Mouse (Mus musculus): Measurements from ENCODE around the gene A630076J17Rik. TPM values are rescaled to one million over a fixed set of nuclear protein-coding genes. Genes with fewer than 3 reads are reported as not detected.

A630076J17Rik gene
- not detected in 2 replicates for total RNA-seq (2014; rRNA removed)
- polyA plus RNA-seq (2015; fragmentation: Nextera tagmentation; extraction: Ambion mirVana), result not detected in 2 replicates

GRCm38 (mm10) chr3:107230527-107230926 is at the start of gene A630076J17Rik:
TSS of gene A630076J17Rik (plus strand) at chr3:107230614.
- no peak within 1 kb of the TSS for H3K4me3 ChIP-seq (ENCODE audit: low read length)
- no peak for DNase-seq (ENCODE audit: low spot score)
- 48% methylated on average over 1 of the region's 1 CpGs for WGBS
- H3K36me3 ChIP-seq (ENCODE audit: insufficient read depth, low read length), result no peaks in the 10 kb centered on the region
- no peaks in the 10 kb centered on the region for H3K27me3 ChIP-seq (ENCODE audit: insufficient read depth, low read length)
- TF ChIP-seq CTCF (IDR thresholded peaks at IDR 0.05; ENCODE audit: low read depth), result no peak
- no peak within 1 kb of the TSS for H3K27ac ChIP-seq
- H3K9me3 ChIP-seq (ENCODE audit: low read length), result no peaks in the 10 kb centered on the region
- no peak within 1 kb of the TSS for H3K9ac ChIP-seq (replicated peaks; ENCODE audit: low read length)
- H3K4me2 ChIP-seq (ENCODE audit: low read depth, low read length), result no peak within 1 kb of the TSS
- ATAC-seq, result no peak
- no peaks in the 10 kb centered on the region for H3K4me1 ChIP-seq (ENCODE audit: insufficient read depth, low read length)

DNA sequence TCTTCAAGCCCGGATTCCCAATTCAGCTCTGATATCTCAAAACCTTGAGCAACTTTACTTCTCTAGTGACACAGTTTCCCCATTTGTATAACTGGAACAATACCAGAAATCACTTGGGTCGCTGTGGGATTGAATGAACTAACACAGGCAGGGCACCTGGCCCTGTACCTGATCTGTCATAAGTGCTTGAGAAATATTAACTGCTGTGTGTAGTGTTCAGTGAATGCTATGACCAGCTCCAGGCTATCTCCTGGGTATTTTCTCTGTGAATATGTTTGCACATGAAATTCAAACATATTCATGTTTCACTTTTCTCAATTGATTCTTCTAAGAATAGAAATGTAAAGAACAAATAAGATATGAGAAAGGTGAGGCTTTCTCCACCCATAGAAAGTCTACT is 49.6 kb upstream of the A630076J17Rik start:
- H3K27me3 ChIP-seq (ENCODE audit: insufficient read depth, low read length), result no peaks in the 10 kb centered on the region
- WGBS, result 69% methylated on average over 2 of the region's 2 CpGs
- no peak overlapping the region for H3K4me3 ChIP-seq (ENCODE audit: low read length)
- no peaks in the 10 kb centered on the region for H3K9me3 ChIP-seq (ENCODE audit: low read length)
- no peak overlapping the region for H3K4me2 ChIP-seq (ENCODE audit: low read depth, low read length)
- no peaks in the 10 kb centered on the region for H3K36me3 ChIP-seq (ENCODE audit: insufficient read depth, low read length)
- H3K9ac ChIP-seq (replicated peaks; ENCODE audit: low read length), result no peak overlapping the region
- DNase-seq (ENCODE audit: low spot score) (no peak), ATAC-seq (no peak)
- H3K27ac ChIP-seq, result no peak overlapping the region
- no peak for TF ChIP-seq CTCF (IDR thresholded peaks at IDR 0.05; ENCODE audit: low read depth)
- H3K4me1 ChIP-seq (ENCODE audit: insufficient read depth, low read length), result peaks cover 5% of the 10 kb centered on the region; the same call in 1 of the 2 replicates

- no peak within 1 kb of the TSS for H3K4me3 ChIP-seq (ENCODE audit: low read length)
- 86% methylated on average over 1 of the region's 1 CpGs for WGBS
- no peak for TF ChIP-seq CTCF (IDR thresholded peaks at IDR 0.05; ENCODE audit: low read depth)
- H3K27ac ChIP-seq, result no peak within 1 kb of the TSS
- H3K4me1 ChIP-seq (ENCODE audit: insufficient read depth, low read length), result no peaks in the 10 kb centered on the region
- ATAC-seq (no peak), DNase-seq (ENCODE audit: low spot score) (no peak)
- H3K9ac ChIP-seq (replicated peaks; ENCODE audit: low read length), result no peak within 1 kb of the TSS
- no peak within 1 kb of the TSS for H3K4me2 ChIP-seq (ENCODE audit: low read depth, low read length)
- H3K27me3 ChIP-seq (ENCODE audit: insufficient read depth, low read length), result no peaks in the 10 kb centered on the region
- H3K9me3 ChIP-seq (ENCODE audit: low read length), result no peaks in the 10 kb centered on the region
- H3K36me3 ChIP-seq (ENCODE audit: insufficient read depth, low read length), result no peaks in the 10 kb centered on the region
Observed at GRCm38 (mm10) chr3:107182756-107183155, 47.7 kb upstream of the A630076J17Rik start, which contains the start of gene Kcna10. TSS of gene Kcna10 (plus strand) at chr3:107183056.

DNA sequence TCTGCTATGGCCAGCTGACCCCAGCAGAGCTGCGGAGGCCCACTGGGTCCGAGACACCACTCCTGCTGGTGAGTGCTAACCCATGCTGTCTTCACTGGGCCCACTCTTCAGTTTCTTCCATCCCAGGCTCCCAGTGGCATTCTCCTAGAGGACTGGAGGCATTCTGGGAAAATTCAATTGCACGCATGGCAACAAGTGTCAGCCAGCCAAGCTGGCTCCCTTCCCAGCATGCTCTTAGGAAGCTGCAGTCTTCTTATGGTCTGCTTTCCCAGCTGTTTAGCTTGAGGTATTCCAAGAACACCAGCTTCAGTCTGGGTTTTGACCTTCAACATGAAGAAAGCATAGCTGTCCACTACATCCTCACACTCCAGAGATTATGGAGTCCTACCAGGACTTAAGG is 47.2 kb upstream of the A630076J17Rik start:
- 64% methylated on average over 3 of the region's 3 CpGs for WGBS
- no peaks in the 10 kb centered on the region for H3K36me3 ChIP-seq (ENCODE audit: insufficient read depth, low read length)
- H3K4me1 ChIP-seq (ENCODE audit: insufficient read depth, low read length), result no peaks in the 10 kb centered on the region
- no peak for TF ChIP-seq CTCF (IDR thresholded peaks at IDR 0.05; ENCODE audit: low read depth)
- H3K9me3 ChIP-seq (ENCODE audit: low read length), result no peaks in the 10 kb centered on the region
- no peak overlapping the region for H3K4me3 ChIP-seq (ENCODE audit: low read length)
- 0 out of 2 replicates have a peak, but pooled peaks have one; percentile 18 for ATAC-seq
- no peak overlapping the region for H3K27ac ChIP-seq
- DNase-seq (ENCODE audit: low spot score), result peak; percentile 61
- H3K27me3 ChIP-seq (ENCODE audit: insufficient read depth, low read length), result no peaks in the 10 kb centered on the region
- no peak overlapping the region for H3K9ac ChIP-seq (replicated peaks; ENCODE audit: low read length)
- H3K4me2 ChIP-seq (ENCODE audit: low read depth, low read length), result no peak overlapping the region

DNA sequence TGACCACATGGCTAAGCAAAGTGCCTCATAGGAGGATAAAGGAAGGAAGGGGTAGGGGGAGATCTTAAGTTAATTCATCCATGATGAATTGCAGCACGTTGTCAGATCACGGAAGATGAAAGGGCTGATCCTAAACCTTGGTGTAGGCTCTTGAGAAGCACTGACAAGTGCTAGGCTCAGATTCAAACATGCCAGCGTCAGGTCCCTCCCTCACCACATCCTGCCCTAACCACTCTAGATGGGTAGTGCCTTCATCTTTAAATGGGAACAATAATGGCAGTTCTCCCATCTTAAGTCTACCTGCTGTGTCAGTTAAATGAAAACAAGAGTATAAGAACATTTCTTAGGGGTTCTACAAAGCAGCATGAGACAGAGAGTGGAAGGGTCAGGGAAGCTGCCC is 44.8 kb upstream of the A630076J17Rik start:
- no peak overlapping the region for H3K4me2 ChIP-seq (ENCODE audit: low read depth, low read length)
- no peaks in the 10 kb centered on the region for H3K36me3 ChIP-seq (ENCODE audit: insufficient read depth, low read length)
- ATAC-seq, result no peak
- 71% methylated on average over 3 of the region's 3 CpGs for WGBS
- H3K27me3 ChIP-seq (ENCODE audit: insufficient read depth, low read length), result no peaks in the 10 kb centered on the region
- DNase-seq (ENCODE audit: low spot score), result no peak
- H3K27ac ChIP-seq, result no peak overlapping the region
- H3K4me3 ChIP-seq (ENCODE audit: low read length), result no peak overlapping the region
- H3K9me3 ChIP-seq (ENCODE audit: low read length), result no peaks in the 10 kb centered on the region
- H3K4me1 ChIP-seq (ENCODE audit: insufficient read depth, low read length), result no peaks in the 10 kb centered on the region
- TF ChIP-seq CTCF (IDR thresholded peaks at IDR 0.05; ENCODE audit: low read depth), result no peak
- no peak overlapping the region for H3K9ac ChIP-seq (replicated peaks; ENCODE audit: low read length)

DNA sequence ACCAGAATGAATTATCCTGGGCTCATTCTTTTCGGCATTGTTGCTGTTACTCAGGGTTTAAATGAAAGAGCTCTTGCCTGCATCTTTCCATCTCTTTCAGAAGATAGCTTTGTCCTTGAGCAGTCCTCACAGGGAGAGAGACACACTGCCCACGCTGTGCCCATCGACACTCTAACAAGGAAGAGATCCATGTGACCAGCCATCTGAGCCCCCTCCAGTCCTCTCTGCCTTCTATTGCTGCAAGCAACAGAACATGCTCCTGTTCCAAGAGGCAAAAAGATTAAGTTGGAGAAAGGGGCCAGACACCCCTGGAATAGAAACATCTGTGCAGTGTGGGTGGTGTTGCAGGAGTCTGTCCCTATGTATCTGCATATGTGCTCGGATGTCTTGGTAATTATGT is 43.4 kb upstream of the A630076J17Rik start:
- 59% methylated on average over 4 of the region's 4 CpGs for WGBS
- Histone ChIP-seq H3K27me3 (ENCODE audit: insufficient read depth, low read length) (no peaks in the 10 kb centered on the region), H3K4me3 (ENCODE audit: low read length) (no peak overlapping the region), H3K4me2 (ENCODE audit: low read depth, low read length) (no peak overlapping the region), H3K27ac (no peak overlapping the region), H3K9me3 (ENCODE audit: low read length) (no peaks in the 10 kb centered on the region), H3K36me3 (ENCODE audit: insufficient read depth, low read length) (no peaks in the 10 kb centered on the region), H3K9ac (replicated peaks; ENCODE audit: low read length) (no peak overlapping the region), H3K4me1 (ENCODE audit: insufficient read depth, low read length) (no peaks in the 10 kb centered on the region)
- DNase-seq (ENCODE audit: low spot score), result no peak
- no peak for ATAC-seq
- no peak for TF ChIP-seq CTCF (IDR thresholded peaks at IDR 0.05; ENCODE audit: low read depth)

DNA sequence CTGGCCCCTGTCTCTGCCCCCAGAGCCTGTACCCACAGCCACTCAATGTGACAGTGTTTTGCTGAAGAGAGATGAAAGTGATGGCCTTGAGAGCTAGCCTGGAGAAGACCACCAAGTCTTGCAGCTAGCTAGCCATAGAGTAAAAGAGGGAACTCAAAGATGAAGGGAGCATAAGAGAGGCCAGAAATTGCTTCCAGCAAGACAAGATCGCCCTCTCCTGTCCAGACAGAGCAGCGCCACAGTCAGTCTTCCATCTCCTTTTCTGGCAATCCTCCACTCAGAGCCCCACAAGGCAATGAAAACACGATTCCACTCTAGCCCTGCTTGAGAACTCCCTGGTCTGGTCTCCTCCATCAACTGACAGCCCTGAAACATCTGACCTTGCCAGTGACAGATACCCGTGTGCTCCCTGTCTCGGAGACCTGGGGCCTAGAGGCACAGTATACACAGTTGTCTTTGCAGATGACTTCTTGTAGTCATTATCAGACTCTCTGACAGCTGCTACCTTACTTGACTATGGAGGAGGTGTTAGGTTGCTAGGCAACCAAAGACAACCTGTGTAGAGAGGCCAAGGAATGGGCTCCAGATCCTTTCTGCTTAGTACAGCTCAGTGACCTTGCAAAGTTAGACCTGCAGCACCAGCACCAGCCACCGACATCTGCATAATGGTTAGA is 42.1 kb upstream of the A630076J17Rik start:
- DNase-seq (ENCODE audit: low spot score) (peak; percentile 92), ATAC-seq (peak; percentile 88)
- TF ChIP-seq CTCF (IDR thresholded peaks at IDR 0.05; ENCODE audit: low read depth), result peak; percentile 97
- no peaks in the 10 kb centered on the region for H3K9me3 ChIP-seq (ENCODE audit: low read length)
- no peak overlapping the region for H3K4me3 ChIP-seq (ENCODE audit: low read length)
- H3K4me1 ChIP-seq (ENCODE audit: insufficient read depth, low read length), result no peaks in the 10 kb centered on the region
- no peaks in the 10 kb centered on the region for H3K36me3 ChIP-seq (ENCODE audit: insufficient read depth, low read length)
- WGBS, result 31% methylated on average over 6 of the region's 6 CpGs
- no peak overlapping the region for H3K27ac ChIP-seq
- no peak overlapping the region for H3K9ac ChIP-seq (replicated peaks; ENCODE audit: low read length)
- no peak overlapping the region for H3K4me2 ChIP-seq (ENCODE audit: low read depth, low read length)
- H3K27me3 ChIP-seq (ENCODE audit: insufficient read depth, low read length), result no peaks in the 10 kb centered on the region

Data from hindbrain, postnatal 0 days (tissue).